Comparison of ENCODE assay signal across 9 mouse cellular contexts in the genomic region with DNA sequence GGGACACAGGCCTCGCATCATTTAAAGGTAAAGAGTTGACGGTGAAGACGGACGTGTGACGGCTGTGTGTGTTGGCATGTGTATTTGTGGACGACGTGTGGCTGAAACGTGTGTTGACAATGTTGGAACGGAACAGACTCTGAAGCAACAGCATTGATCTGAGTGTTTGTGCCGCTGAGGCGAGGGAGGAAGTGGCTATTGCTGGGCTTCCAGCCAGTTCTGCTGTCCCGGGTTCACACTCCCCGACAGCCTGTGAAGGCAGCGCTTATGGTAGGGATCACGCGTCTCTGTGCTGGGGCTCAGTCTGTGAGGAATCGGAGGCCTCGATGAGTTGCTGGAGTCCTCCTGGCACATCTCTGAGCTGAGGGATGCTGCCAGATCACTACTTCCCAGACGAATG. TPM values are rescaled to one million over a fixed set of nuclear protein-coding genes. Genes with fewer than 3 reads are reported as not detected.
DNase-seq lines count a peak whose midpoint lies in the region; ATAC-seq and TF ChIP-seq lines count a peak whose summit lies in the region.
"Had no signal": no experiment of that assay in that cellular context is flagged by ENCODE, and none has a peak within 500 bp of the region (broad histone marks: within the 10 kb centered on the region; RNA-seq: fewer than 3 reads in every experiment).

No protein-coding gene starts in this region.

- peak; percentile 40 to 45 for DNase-seq in cerebellum, postnatal 10 days
- no peak for DNase-seq in cerebellum, adult 9-11 months
- DNase-seq in midbrain, embryonic 14.5 days: peak; percentile 18
- DNase-seq in kidney, adult 9 months: peak; percentile 23
- peak; percentile 93 for DNase-seq in lung, postnatal 0 days (ENCODE audit: low spot score)

- ATAC-seq in midbrain, embryonic 14.5 days (ENCODE audit: low FRiP score, low TSS enrichment): no peak
- ATAC-seq in midbrain, embryonic 13.5 days: no peak
- peak; percentile 97 for ATAC-seq in lung, postnatal 0 days
- no peak for ATAC-seq in megakaryocyte-erythroid progenitor cell, adult 5-6 weeks (replicated peaks; ENCODE audit: low FRiP score, low TSS enrichment, poor library complexity, severe bottlenecking)
- no peak for ATAC-seq in inflammation-experienced regulatory T-cells, adult 6 months

- H3K27me3 ChIP-seq in midbrain, embryonic 14.5 days (ENCODE audit: control insufficient read depth, insufficient read depth, low read length): no peaks in the 10 kb centered on the region
- H3K27me3 ChIP-seq in midbrain, embryonic 13.5 days: no peaks in the 10 kb centered on the region
- H3K27me3 ChIP-seq in lung, postnatal 0 days (replicated peaks; ENCODE audit: insufficient read depth, low read length): no peaks in the 10 kb centered on the region

- peak; percentile 71 for TF ChIP-seq EP300 in lung, postnatal 0 days (IDR thresholded peaks at IDR 0.05)

- H3K9me3 ChIP-seq in midbrain, embryonic 14.5 days (ENCODE audit: control insufficient read depth, low read length): no peaks in the 10 kb centered on the region
- no peaks in the 10 kb centered on the region for H3K9me3 ChIP-seq in midbrain, embryonic 13.5 days
- no peaks in the 10 kb centered on the region for H3K9me3 ChIP-seq in lung, postnatal 0 days (ENCODE audit: low read length)

- H3K4me2 ChIP-seq in midbrain, embryonic 14.5 days (ENCODE audit: low read length): no peak overlapping the region
- no peak overlapping the region for H3K4me2 ChIP-seq in midbrain, embryonic 13.5 days (replicated peaks)
- no peak overlapping the region for H3K4me2 ChIP-seq in lung, postnatal 0 days (replicated peaks; ENCODE audit: low read depth, low read length)

- H3K4me3 ChIP-seq in midbrain, embryonic 14.5 days (replicated peaks; ENCODE audit: low read depth, low read length): no peak overlapping the region
- no peak overlapping the region for H3K4me3 ChIP-seq in midbrain, embryonic 13.5 days (replicated peaks)
- no peak overlapping the region for H3K4me3 ChIP-seq in lung, postnatal 0 days (ENCODE audit: low read depth, low read length)
- H3K4me3 ChIP-seq: layer of hippocampus, adult 2 months had no signal

- H3K27ac ChIP-seq in midbrain, embryonic 14.5 days (replicated peaks; ENCODE audit: low read depth, low read length): no peak overlapping the region
- no peak overlapping the region for H3K27ac ChIP-seq in midbrain, embryonic 13.5 days
- H3K27ac ChIP-seq in lung, postnatal 0 days (ENCODE audit: low read length): peak overlapping the region; percentile 52; the same call in 1 of the 2 replicates
- H3K27ac ChIP-seq: layer of hippocampus, adult 2 months had no signal

- no peak overlapping the region for H3K9ac ChIP-seq in midbrain, embryonic 14.5 days (replicated peaks; ENCODE audit: low read length)
- H3K9ac ChIP-seq in midbrain, embryonic 13.5 days (replicated peaks): no peak overlapping the region
- no peak overlapping the region for H3K9ac ChIP-seq in lung, postnatal 0 days (replicated peaks; ENCODE audit: low read depth)

- 84% methylated on average over 19 of the region's 19 CpGs for WGBS in midbrain, embryonic 14.5 days
- 88% methylated on average over 19 of the region's 19 CpGs for WGBS in midbrain, embryonic 13.5 days
- WGBS in lung, postnatal 0 days: 31% methylated on average over 19 of the region's 19 CpGs

- 0 out of 2 replicates have a peak, but pooled peaks have one; percentile 1 for TF ChIP-seq CTCF in lung, postnatal 0 days (IDR thresholded peaks at IDR 0.05)

- no peaks in the 10 kb centered on the region for H3K4me1 ChIP-seq in midbrain, embryonic 14.5 days (ENCODE audit: control insufficient read depth, insufficient read depth, low read length)
- H3K4me1 ChIP-seq in midbrain, embryonic 13.5 days (replicated peaks): 0 out of 2 replicates have a peak, but pooled peaks cover 9% of the 10 kb centered on the region
- no peaks in the 10 kb centered on the region for H3K4me1 ChIP-seq in lung, postnatal 0 days (ENCODE audit: insufficient read depth, low read depth, low read length)

- H3K36me3 ChIP-seq in midbrain, embryonic 14.5 days (ENCODE audit: control insufficient read depth, insufficient read depth, low read length): no peaks in the 10 kb centered on the region
- no peaks in the 10 kb centered on the region for H3K36me3 ChIP-seq in midbrain, embryonic 13.5 days
- H3K36me3 ChIP-seq in lung, postnatal 0 days (ENCODE audit: insufficient read depth, low read length): no peaks in the 10 kb centered on the region

RNA-seq across cellular contexts. Expression of gene Zfp507, which starts 34.0 kb away (rescaled TPM):
- polyA plus RNA-seq in midbrain, embryonic 14.5 days (2014; fragmentation: Nextera tagmentation; extraction: Ambion mirVana): 14.2 and 14.7 TPM in 2 replicates
- 15.2 and 18.3 TPM in 2 replicates for polyA plus RNA-seq in midbrain, embryonic 13.5 days (2015; fragmentation: Nextera tagmentation; extraction: Ambion mirVana)
- 6.9 and 10.1 TPM in 2 replicates for polyA plus RNA-seq in lung, postnatal 0 days (2015; fragmentation: Nextera tagmentation; extraction: Ambion mirVana)
- 22.4 and 24.7 TPM in 2 replicates for total RNA-seq in megakaryocyte-erythroid progenitor cell, adult 5-6 weeks (2014; fragmentation: Nextera tagmentation)
- total RNA-seq in megakaryocyte-erythroid progenitor cell, adult 5-6 weeks (2017): 19.5 and 24.7 TPM in 2 replicates
- polyA plus RNA-seq in inflammation-experienced regulatory T-cells, adult 6 months (2017; shearing (Covaris generic)): 1 to 10 TPM; 3.7 to 7.9 (median 7.8) TPM
